Mouse (Mus musculus) liver, adult 2 months (tissue): ENCODE measurements at regions not wholly inside any gene's neighbourhood (a gene's known extent, or its start where the extent isn't known, plus 50 kb on each side); places are given as distances from the start of the nearest gene placed in this dataset.

Experiments used
- CTCF ChIP-seq: fragments of 200-500 bp; IDR thresholded peaks from 2 replicates; pipeline ENCODE4 v1.5.1; 2011; ENCODE audit warnings: low read depth, low read length, control low read depth
- POLR2A ChIP-seq: fragments of 200-500 bp; IDR thresholded peaks from 2 replicates; pipeline ENCODE4 v1.6.1; 2011; ENCODE audit warnings: low read length, control low read depth; ENCODE audit not compliant: insufficient read depth; ENCODE audit errors: extremely low read depth

GRCm38 (mm10) chr10:98799830-98800229, 114.4 kb upstream of the Atp2b1 start:
- TF ChIP-seq CTCF, result no peak
- TF ChIP-seq POLR2A, result no peak
